Mouse (Mus musculus) cerebellum, postnatal 10 days (tissue): ENCODE data around the gene Bicra.
A peak's percentile ranks its signal among the peaks of the same experiment; 100 is the strongest.

ENCODE experiments used
- DNase-seq, 2 experiments: peaks; one replicate each; pipeline ENCODE4 v3.0.0; 2021; ENCODE audit warnings: mixed read lengths in 2 of 2

The Bicra gene

GRCm38 (mm10) chr7:16047338-16048146 is at the start of gene Bicra:
Gene Bicra (minus strand): TSS chr7:16047921.
- peak; percentile 92 to 95 for DNase-seq

- no peak for DNase-seq
These were observed 46.9 kb upstream of the Bicra start for GRCm38 (mm10) chr7:16094592-16094991.

GRCm38 (mm10) chr7:16087587-16087986 is 39.9 kb upstream of the Bicra start:
- DNase-seq, result no peak

GRCm38 (mm10) chr7:16083361-16083760 is 35.6 kb upstream of the Bicra start:
- no peak for DNase-seq

GRCm38 (mm10) chr7:16080581-16080980 is 32.9 kb upstream of the Bicra start:
- peak; percentile 64 to 69 for DNase-seq

GRCm38 (mm10) chr7:16079947-16080346 is 32.2 kb upstream of the Bicra start:
- peak; percentile 58 to 63 for DNase-seq

- DNase-seq, result no peak
These were observed 24.2 kb upstream of the Bicra start for GRCm38 (mm10) chr7:16071906-16072305.

- no peak for DNase-seq
These were observed 23.1 kb upstream of the Bicra start for GRCm38 (mm10) chr7:16070846-16071245.

- no peak for DNase-seq
These were observed 15.8 kb upstream of the Bicra start for GRCm38 (mm10) chr7:16063490-16063889.

- DNase-seq, result no peak
These were observed 14.3 kb upstream of the Bicra start for GRCm38 (mm10) chr7:16062099-16062420.

- peak; percentile 47 to 58 for DNase-seq
These were observed 13.7 kb upstream of the Bicra start, which contains the start of gene Zfp541 for GRCm38 (mm10) chr7:16061219-16062098. Gene Zfp541 (plus strand): TSS chr7:16061814.

- DNase-seq, result no peak
These were observed 9.4 kb upstream of the Bicra start for GRCm38 (mm10) chr7:16057136-16057534.

- DNase-seq, result peak; percentile 78 to 84
These were observed 8.9 kb upstream of the Bicra start for GRCm38 (mm10) chr7:16056459-16057135.

GRCm38 (mm10) chr7:16055665-16056064 is 7.9 kb upstream of the Bicra start:
- no peak for DNase-seq

- no peak for DNase-seq
These were observed 7.2 kb upstream of the Bicra start for GRCm38 (mm10) chr7:16054966-16055365.

- DNase-seq, result no peak
These were observed 5.4 kb upstream of the Bicra start for GRCm38 (mm10) chr7:16053105-16053504.

- DNase-seq, result peak; percentile 98
These were observed 5.0 kb upstream of the Bicra start for GRCm38 (mm10) chr7:16052684-16053083.

- peak; percentile 89 to 90 for DNase-seq
These were observed 4.3 kb upstream of the Bicra start for GRCm38 (mm10) chr7:16051883-16052595.

GRCm38 (mm10) chr7:16050600-16050999 is 2.9 kb upstream of the Bicra start:
- peak in 1 of 2 experiments; percentile 19 for DNase-seq

- DNase-seq, result no peak
These were observed 1.8 kb upstream of the Bicra start for GRCm38 (mm10) chr7:16049576-16049915.

- no peak for DNase-seq
These were observed 1.2 kb upstream of the Bicra start for GRCm38 (mm10) chr7:16048675-16049575.

- peak; percentile 98 for DNase-seq
These were observed 443 bp upstream of the Bicra start for GRCm38 (mm10) chr7:16048164-16048564.
